Mouse (Mus musculus): ENCODE results near the gene Wdfy4.

DNA sequence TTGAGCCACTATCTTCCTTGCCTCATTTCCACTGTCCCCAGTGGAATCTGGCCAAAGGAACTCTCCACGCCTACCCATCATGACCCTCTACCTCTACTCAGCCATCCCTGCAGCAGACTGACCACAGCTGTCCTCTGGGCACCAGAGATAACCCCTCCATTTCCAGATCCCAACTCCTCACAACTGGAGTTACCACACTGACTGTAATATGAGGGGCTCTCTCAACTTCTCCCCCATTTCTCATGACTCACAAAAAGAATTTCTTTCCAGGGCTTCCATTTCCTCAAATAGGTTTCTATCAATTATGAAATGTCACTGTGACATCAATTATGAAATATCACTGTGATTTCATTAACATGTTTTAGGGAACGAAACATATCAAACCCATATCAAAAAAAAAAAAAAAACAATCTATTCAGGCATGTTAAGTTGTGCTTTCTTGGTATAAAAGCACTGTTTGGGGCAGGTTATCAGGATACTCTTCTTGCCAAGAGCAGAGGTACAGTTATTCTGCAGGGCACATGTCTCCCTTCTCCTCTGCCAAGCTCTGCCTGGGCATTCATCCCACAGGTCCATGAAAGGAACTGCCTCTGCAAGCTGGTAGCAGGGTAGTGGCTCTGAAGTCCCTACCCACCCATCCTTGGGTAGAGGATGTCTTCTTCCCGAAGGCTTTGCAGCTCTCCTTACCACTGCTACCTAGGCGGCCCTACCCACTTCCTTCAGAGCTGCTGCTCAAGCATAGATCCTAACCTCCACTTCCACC is 10.1 kb downstream of the Wdfy4 start:
- TF ChIP-seq CTCF (IDR thresholded peaks at IDR 0.05; ENCODE audit: low read depth) (no peak), EP300 (IDR thresholded peaks at IDR 0.05; ENCODE audit: low read depth) (no peak)
